Mouse (Mus musculus): ENCODE data around the gene Akap6. TPM values are rescaled to one million over a fixed set of nuclear protein-coding genes. Genes with fewer than 3 reads are reported as not detected.

Akap6 gene
- polyA plus RNA-seq, 1 experiment = 0.59 TPM

DNA sequence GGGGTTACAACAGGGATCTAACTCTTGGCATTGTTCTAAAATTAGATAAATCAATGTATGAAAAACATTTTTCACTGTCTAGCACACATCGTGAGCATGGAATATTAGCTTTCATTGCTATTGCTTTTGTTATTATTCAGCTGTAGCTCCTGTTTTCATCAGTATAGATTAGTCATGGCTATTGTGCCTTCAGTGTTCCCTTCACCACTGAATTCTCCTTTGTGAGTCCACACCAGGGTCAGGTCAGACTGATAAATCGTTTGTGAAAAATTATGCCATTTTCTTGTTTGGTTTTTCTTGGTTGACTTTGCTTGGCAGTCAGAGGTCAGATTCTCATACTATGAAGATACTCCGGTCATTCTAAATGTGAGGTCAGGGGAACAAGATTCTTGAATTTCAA is 70.4 kb downstream of the Akap6 start:
- Histone ChIP-seq H3K4me1 (ENCODE audit: control insufficient read depth, insufficient read depth, low read length) (no peaks in the 10 kb centered on the region), H3K27me3 (ENCODE audit: control insufficient read depth, insufficient read depth, low read length) (no peaks in the 10 kb centered on the region), H3K36me3 (ENCODE audit: control insufficient read depth, insufficient read depth, low read length) (no peaks in the 10 kb centered on the region), H3K27ac (ENCODE audit: control insufficient read depth, insufficient read depth, low read depth, low read length) (no peak overlapping the region), H3K4me3 (ENCODE audit: control insufficient read depth, low read depth, low read length) (no peak overlapping the region)
- TF ChIP-seq CTCF (IDR thresholded peaks at IDR 0.05; ENCODE audit: control insufficient read depth, insufficient read depth, insufficient replicate concordance, low read depth, low read length) (no peak), POLR2A (IDR thresholded peaks at IDR 0.05; ENCODE audit: control insufficient read depth, low read depth, low read length) (no peak)

GRCm38 (mm10) chr12:52771931-52772330 is 72.7 kb downstream of the Akap6 start:
- no peak for TF ChIP-seq POLR2A (IDR thresholded peaks at IDR 0.05; ENCODE audit: control insufficient read depth, low read depth, low read length)
- no peak for TF ChIP-seq CTCF (IDR thresholded peaks at IDR 0.05; ENCODE audit: control insufficient read depth, insufficient read depth, insufficient replicate concordance, low read depth, low read length)
- H3K36me3 ChIP-seq (ENCODE audit: control insufficient read depth, insufficient read depth, low read length) = no peaks in the 10 kb centered on the region
- H3K27ac ChIP-seq (ENCODE audit: control insufficient read depth, insufficient read depth, low read depth, low read length) = no peak overlapping the region
- no peaks in the 10 kb centered on the region for H3K27me3 ChIP-seq (ENCODE audit: control insufficient read depth, insufficient read depth, low read length)
- no peaks in the 10 kb centered on the region for H3K4me1 ChIP-seq (ENCODE audit: control insufficient read depth, insufficient read depth, low read length)
- H3K4me3 ChIP-seq (ENCODE audit: control insufficient read depth, low read depth, low read length) = no peak overlapping the region

GRCm38 (mm10) chr12:52772494-52773280 is 73.5 kb downstream of the Akap6 start:
- H3K36me3 ChIP-seq (ENCODE audit: control insufficient read depth, insufficient read depth, low read length) = no peaks in the 10 kb centered on the region
- H3K27me3 ChIP-seq (ENCODE audit: control insufficient read depth, insufficient read depth, low read length) = no peaks in the 10 kb centered on the region
- H3K4me1 ChIP-seq (ENCODE audit: control insufficient read depth, insufficient read depth, low read length) = no peaks in the 10 kb centered on the region
- no peak for TF ChIP-seq CTCF (IDR thresholded peaks at IDR 0.05; ENCODE audit: control insufficient read depth, insufficient read depth, insufficient replicate concordance, low read depth, low read length)
- TF ChIP-seq POLR2A (IDR thresholded peaks at IDR 0.05; ENCODE audit: control insufficient read depth, low read depth, low read length) = no peak
- no peak overlapping the region for H3K27ac ChIP-seq (ENCODE audit: control insufficient read depth, insufficient read depth, low read depth, low read length)
- H3K4me3 ChIP-seq (ENCODE audit: control insufficient read depth, low read depth, low read length) = no peak overlapping the region

GRCm38 (mm10) chr12:52773847-52774246 is 74.7 kb downstream of the Akap6 start:
- H3K4me1 ChIP-seq (ENCODE audit: control insufficient read depth, insufficient read depth, low read length) = no peaks in the 10 kb centered on the region
- no peak overlapping the region for H3K4me3 ChIP-seq (ENCODE audit: control insufficient read depth, low read depth, low read length)
- no peak overlapping the region for H3K27ac ChIP-seq (ENCODE audit: control insufficient read depth, insufficient read depth, low read depth, low read length)
- TF ChIP-seq CTCF (IDR thresholded peaks at IDR 0.05; ENCODE audit: control insufficient read depth, insufficient read depth, insufficient replicate concordance, low read depth, low read length) (no peak), POLR2A (IDR thresholded peaks at IDR 0.05; ENCODE audit: control insufficient read depth, low read depth, low read length) (no peak)
- H3K27me3 ChIP-seq (ENCODE audit: control insufficient read depth, insufficient read depth, low read length) = no peaks in the 10 kb centered on the region
- no peaks in the 10 kb centered on the region for H3K36me3 ChIP-seq (ENCODE audit: control insufficient read depth, insufficient read depth, low read length)

GRCm38 (mm10) chr12:52774382-52774781 is 75.2 kb downstream of the Akap6 start:
- H3K4me1 ChIP-seq (ENCODE audit: control insufficient read depth, insufficient read depth, low read length) = no peaks in the 10 kb centered on the region
- H3K27ac ChIP-seq (ENCODE audit: control insufficient read depth, insufficient read depth, low read depth, low read length) = no peak overlapping the region
- TF ChIP-seq POLR2A (IDR thresholded peaks at IDR 0.05; ENCODE audit: control insufficient read depth, low read depth, low read length) (no peak), CTCF (IDR thresholded peaks at IDR 0.05; ENCODE audit: control insufficient read depth, insufficient read depth, insufficient replicate concordance, low read depth, low read length) (no peak)
- no peak overlapping the region for H3K4me3 ChIP-seq (ENCODE audit: control insufficient read depth, low read depth, low read length)
- no peaks in the 10 kb centered on the region for H3K27me3 ChIP-seq (ENCODE audit: control insufficient read depth, insufficient read depth, low read length)
- H3K36me3 ChIP-seq (ENCODE audit: control insufficient read depth, insufficient read depth, low read length) = no peaks in the 10 kb centered on the region

DNA sequence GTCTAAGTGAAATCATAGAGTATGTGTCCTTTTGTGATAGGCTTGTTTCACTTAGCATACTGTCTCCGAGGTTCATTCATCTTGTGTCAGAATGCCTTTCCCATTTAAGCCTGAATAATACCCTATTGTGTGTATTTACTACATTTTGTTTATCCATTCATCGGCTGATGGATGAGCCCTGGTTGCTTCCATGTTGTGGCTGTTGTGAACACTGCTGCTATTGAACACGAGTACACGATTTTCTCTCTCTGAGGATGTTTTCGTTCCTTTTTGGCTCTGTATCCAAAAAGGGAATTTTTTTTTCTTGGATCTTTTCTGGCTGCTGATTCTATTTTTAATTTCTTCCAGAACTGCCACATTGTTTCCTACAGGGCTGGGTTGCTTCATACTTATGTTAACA is 81.0 kb downstream of the Akap6 start:
- H3K4me3 ChIP-seq (ENCODE audit: control insufficient read depth, low read depth, low read length) = no peak overlapping the region
- no peak overlapping the region for H3K27ac ChIP-seq (ENCODE audit: control insufficient read depth, insufficient read depth, low read depth, low read length)
- H3K4me1 ChIP-seq (ENCODE audit: control insufficient read depth, insufficient read depth, low read length) = no peaks in the 10 kb centered on the region
- H3K27me3 ChIP-seq (ENCODE audit: control insufficient read depth, insufficient read depth, low read length) = no peaks in the 10 kb centered on the region
- no peaks in the 10 kb centered on the region for H3K36me3 ChIP-seq (ENCODE audit: control insufficient read depth, insufficient read depth, low read length)
- no peak for TF ChIP-seq POLR2A (IDR thresholded peaks at IDR 0.05; ENCODE audit: control insufficient read depth, low read depth, low read length)
- TF ChIP-seq CTCF (IDR thresholded peaks at IDR 0.05; ENCODE audit: control insufficient read depth, insufficient read depth, insufficient replicate concordance, low read depth, low read length) = no peak

DNA sequence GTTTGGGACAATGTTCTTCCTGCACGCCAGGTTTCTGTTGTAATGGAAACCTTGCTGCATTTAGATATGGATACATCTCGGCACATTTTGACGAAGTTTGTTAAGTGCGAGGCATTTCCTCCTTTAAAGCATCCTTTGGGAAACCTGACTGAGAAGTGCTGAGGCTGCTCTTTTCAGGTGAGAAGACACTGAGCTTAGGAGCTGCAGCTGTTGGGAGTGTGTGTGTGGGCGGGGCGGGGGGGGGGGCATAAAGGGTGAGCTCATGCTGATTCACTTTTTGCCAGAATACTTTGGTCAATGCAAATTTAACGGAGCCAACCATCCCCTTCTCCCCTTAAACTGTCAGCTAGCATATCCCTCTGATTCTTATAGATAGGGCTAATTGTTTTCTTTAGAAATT is 81.9 kb downstream of the Akap6 start:
- TF ChIP-seq CTCF (IDR thresholded peaks at IDR 0.05; ENCODE audit: control insufficient read depth, insufficient read depth, insufficient replicate concordance, low read depth, low read length) = no peak
- no peaks in the 10 kb centered on the region for H3K36me3 ChIP-seq (ENCODE audit: control insufficient read depth, insufficient read depth, low read length)
- no peaks in the 10 kb centered on the region for H3K4me1 ChIP-seq (ENCODE audit: control insufficient read depth, insufficient read depth, low read length)
- no peak overlapping the region for H3K4me3 ChIP-seq (ENCODE audit: control insufficient read depth, low read depth, low read length)
- no peak overlapping the region for H3K27ac ChIP-seq (ENCODE audit: control insufficient read depth, insufficient read depth, low read depth, low read length)
- H3K27me3 ChIP-seq (ENCODE audit: control insufficient read depth, insufficient read depth, low read length) = no peaks in the 10 kb centered on the region

Measured in testis, adult 2 months (tissue).